Comparison of ENCODE assay signal across 8 mouse cellular contexts in genomic region chr2:161108085-161108927, GRCm38 (mm10). TPM values are rescaled to one million over a fixed set of nuclear protein-coding genes. Genes with fewer than 3 reads are reported as not detected.
DNase-seq lines count a peak whose midpoint lies in the region; ATAC-seq and TF ChIP-seq lines count a peak whose summit lies in the region.

No protein-coding gene starts in this region.

- H3K27me3 ChIP-seq in kidney, adult 2 months (replicated peaks; ENCODE audit: control insufficient read depth, insufficient read depth, low read length), result no peaks in the 10 kb centered on the region
- no peaks in the 10 kb centered on the region for H3K27me3 ChIP-seq in liver, embryonic 13.5 days

- TF ChIP-seq POLR2A in kidney, adult 2 months (IDR thresholded peaks at IDR 0.05; ENCODE audit: low read depth, low read length), result no peak

- H3K4me2 ChIP-seq in liver, embryonic 13.5 days, result peak overlapping the region; percentile 93

- peak; percentile 33 for DNase-seq in 3T3-L1 (ENCODE audit: low read depth, low spot score)
- peak; percentile 49 for DNase-seq in MN1 (ENCODE audit: low spot score)
- DNase-seq in embryo, embryonic 11 days, result peak; percentile 71
- DNase-seq in heart, adult 11 months, result peak; percentile 95
- peak; percentile 40 for DNase-seq in kidney, adult 2 months
- DNase-seq in liver, embryonic 13.5 days, result peak; percentile 31
- peak; percentile 60 for DNase-seq in naive thymus-derived CD4-positive, alpha-beta T cell, adult 2 months (ENCODE audit: low read depth)
- peak; percentile 54 to 68 for DNase-seq in thymus, postnatal 10 days (ENCODE audit: low spot score in 2 of 2)

- TF ChIP-seq CTCF in kidney, adult 2 months (conservative IDR thresholded peaks at IDR 0.05; ENCODE audit: insufficient read depth, insufficient read length, low read depth, low read length), result no peak

- H3K9me3 ChIP-seq in liver, embryonic 13.5 days (replicated peaks), result no peaks in the 10 kb centered on the region

- H3K36me3 ChIP-seq in kidney, adult 2 months (ENCODE audit: control insufficient read depth, insufficient read depth, low read length), result no peaks in the 10 kb centered on the region
- no peaks in the 10 kb centered on the region for H3K36me3 ChIP-seq in liver, embryonic 13.5 days

- ATAC-seq in liver, embryonic 13.5 days (ENCODE audit: low read depth), result peak; percentile 60

- H3K27ac ChIP-seq in kidney, adult 2 months (ENCODE audit: insufficient read depth, low read depth, low read length), result peak overlapping the region; percentile 82
- peak overlapping the region; percentile 91 for H3K27ac ChIP-seq in liver, embryonic 13.5 days

- peak overlapping the region; percentile 72 for H3K4me3 ChIP-seq in kidney, adult 2 months (ENCODE audit: insufficient read depth, low read depth, low read length)
- peak overlapping the region; percentile 97 for H3K4me3 ChIP-seq in liver, embryonic 13.5 days (replicated peaks)

- peaks cover 5% of the 10 kb centered on the region for H3K4me1 ChIP-seq in kidney, adult 2 months (ENCODE audit: control insufficient read depth, insufficient read depth, low read length)
- H3K4me1 ChIP-seq in liver, embryonic 13.5 days (replicated peaks), result peaks cover 19% of the 10 kb centered on the region

- under 1% methylated on average over 71 of the region's 77 CpGs for WGBS in kidney, adult 2 months
- WGBS in liver, embryonic 13.5 days (ENCODE audit: insufficient replicate concordance), result under 1% methylated on average over 60 of the region's 77 CpGs

- H3K9ac ChIP-seq in liver, embryonic 13.5 days, result peak overlapping the region; percentile 95

RNA-seq across cellular contexts. Expression of gene Chd6, which starts 0.6 kb away (rescaled TPM):
- polyA plus RNA-seq in kidney, adult 2 months (2012; rRNA removed), result 7.7 and 9.4 TPM in 2 replicates
- polyA plus RNA-seq in liver, embryonic 13.5 days (2015; fragmentation: Nextera tagmentation; extraction: Ambion mirVana), result 4.5 and 5.1 TPM in 2 replicates

Comparison
In these comparisons a context has a peak if more than half of its experiments do, and no peak if none do; other contexts are left out.
1. Peak in every context shown above with its lines: DNase-seq, ATAC-seq, H3K4me3 ChIP-seq and H3K27ac ChIP-seq.
2. DNase-seq: peak in every context shown above with its lines; median percentile 95 in heart, adult 11 months; 71 in embryo, embryonic 11 days; 61 in thymus, postnatal 10 days; 60 in naive thymus-derived CD4-positive, alpha-beta T cell, adult 2 months; 49 in MN1; 40 in kidney, adult 2 months; 33 in 3T3-L1; 31 in liver, embryonic 13.5 days.